ENCODE assay signal across 15 mouse cellular contexts in genomic region chr13:114887293-114887692, GRCm38 (mm10).
"Had no signal": no experiment of that assay in that cellular context is flagged by ENCODE, and none has a peak within 500 bp of the region (broad histone marks: within the 10 kb centered on the region; RNA-seq: fewer than 3 reads in every experiment).

No protein-coding gene starts in this region.

- H3K4me1 ChIP-seq: limb, embryonic 15.5 days; liver, embryonic 13.5 days; midbrain, embryonic 10.5 days; neural tube, embryonic 12.5 days had no signal

- DNase-seq: kidney, adult 18-20 months; kidney, postnatal 10 days; liver, embryonic 13.5 days; liver, postnatal 0 days; lung, postnatal 14 days; midbrain, embryonic 14.5 days; retina, postnatal 1 day; right cerebral cortex, postnatal 4 days; thymus, adult 18-20 months; thymus, postnatal 14 days had no signal

- H3K27ac ChIP-seq: left cerebral cortex, adult 2 months; limb, embryonic 15.5 days; liver, embryonic 13.5 days; lung, embryonic 15.5 days; midbrain, embryonic 10.5 days; neural tube, embryonic 12.5 days had no signal

- H3K27me3 ChIP-seq: limb, embryonic 15.5 days; liver, embryonic 13.5 days; lung, embryonic 15.5 days; neural tube, embryonic 12.5 days had no signal

- H3K9me3 ChIP-seq: limb, embryonic 15.5 days; liver, embryonic 13.5 days; lung, embryonic 15.5 days; midbrain, embryonic 10.5 days; neural tube, embryonic 12.5 days had no signal

- H3K4me2 ChIP-seq: limb, embryonic 15.5 days; liver, embryonic 13.5 days; lung, embryonic 15.5 days; neural tube, embryonic 12.5 days had no signal

- H3K9ac ChIP-seq: limb, embryonic 15.5 days; liver, embryonic 13.5 days; liver, postnatal 0 days; lung, embryonic 15.5 days; neural tube, embryonic 12.5 days had no signal

- ATAC-seq: liver, postnatal 0 days had no signal

- H3K36me3 ChIP-seq: limb, embryonic 15.5 days; liver, embryonic 13.5 days; lung, embryonic 15.5 days; midbrain, embryonic 10.5 days; neural tube, embryonic 12.5 days had no signal

- H3K4me3 ChIP-seq: left cerebral cortex, adult 2 months; limb, embryonic 15.5 days; liver, embryonic 13.5 days; lung, embryonic 15.5 days; midbrain, embryonic 10.5 days; neural tube, embryonic 12.5 days had no signal
